Mouse (Mus musculus) bone marrow, adult 2 months (tissue): ENCODE measurements around the gene Ndnf.

ENCODE experiments used
- CTCF ChIP-seq: fragments of 200-500 bp; IDR thresholded peaks from 2 replicates; pipeline ENCODE4 v1.5.1; 2011; ENCODE audit warnings: low read length, control low read depth; ENCODE audit not compliant: control insufficient read depth, insufficient read depth
- POLR2A ChIP-seq: fragments of 200-500 bp; IDR thresholded peaks from 2 replicates; pipeline ENCODE4 v1.6.1; 2011; ENCODE audit warnings: low read depth, mild to moderate bottlenecking, control low read depth, low read length, borderline replicate concordance; ENCODE audit not compliant: control insufficient read depth

- TF ChIP-seq POLR2A (no peak), CTCF (no peak)
These were observed 991 bp downstream of the Ndnf start for GRCm38 (mm10) chr6:65672131-65673031.
